Mouse (Mus musculus): ENCODE measurements around the gene Exosc9.

Gene Exosc9

DNA sequence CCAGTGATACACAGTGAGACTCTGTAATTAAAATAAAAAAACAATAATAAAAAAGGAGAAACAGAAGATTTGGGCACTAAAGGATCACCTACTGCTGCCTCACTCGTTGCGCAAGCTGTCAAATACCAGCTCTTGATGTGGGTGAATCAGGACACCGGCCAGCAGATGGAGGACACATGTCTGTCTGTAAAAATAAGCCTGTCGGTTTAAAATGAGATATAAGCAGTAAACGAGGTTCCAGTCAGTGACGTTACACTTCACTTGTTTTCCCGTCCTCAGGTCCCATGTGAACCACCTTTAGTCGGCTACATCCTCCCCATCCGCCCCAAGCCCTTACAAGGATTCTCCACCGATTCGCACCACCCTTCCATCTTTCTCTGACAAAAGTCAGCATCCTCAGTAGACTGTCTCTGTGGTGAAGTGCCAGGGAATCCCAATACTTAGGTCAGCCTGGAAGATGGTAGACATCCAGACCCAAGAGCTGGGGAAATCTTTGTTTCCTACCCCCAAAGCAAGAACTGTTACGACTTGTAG lies 488 bp upstream of the Exosc9 start:
- WGBS, result 4% methylated on average over 12 of the region's 12 CpGs

DNA sequence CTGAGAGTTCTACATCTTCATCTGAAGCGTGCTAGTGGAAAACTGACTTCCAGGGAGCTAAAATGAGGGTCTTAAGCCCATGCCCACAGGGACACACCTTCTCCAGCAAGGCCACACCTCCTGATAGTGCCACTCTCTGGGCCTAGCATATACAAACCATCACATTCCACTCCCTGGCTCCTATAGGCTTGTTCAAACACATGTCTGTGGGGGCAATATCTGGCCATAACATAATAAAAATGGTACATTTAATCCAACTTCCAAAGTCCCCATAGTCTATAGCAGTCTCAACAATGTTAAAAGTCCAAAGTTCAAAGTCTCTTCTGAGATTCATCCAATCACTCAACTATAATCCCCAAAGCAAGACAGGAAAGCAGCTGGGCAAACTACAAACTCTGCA lies 5.2 kb downstream of the Exosc9 start:
- 100% methylated on average over 1 of the region's 1 CpGs for WGBS

DNA sequence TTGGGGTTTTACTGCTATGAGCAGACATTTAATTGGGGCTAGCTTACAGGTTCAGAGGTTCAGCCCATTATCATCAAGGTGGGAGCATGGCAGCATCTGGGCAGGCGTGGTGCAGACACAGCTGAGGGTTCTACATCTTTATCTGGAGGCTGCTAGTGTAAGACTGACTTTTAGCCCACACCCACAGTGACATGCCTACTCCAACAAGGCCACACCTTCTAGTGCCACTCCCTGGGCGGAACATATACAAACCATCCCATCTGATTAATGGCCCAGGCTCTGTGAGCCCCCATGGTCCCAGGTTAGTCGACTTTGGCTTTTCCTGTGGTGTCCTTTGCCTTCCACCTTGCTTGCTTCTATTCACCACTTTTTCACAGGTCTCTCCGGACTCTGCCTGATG lies 7.2 kb downstream of the Exosc9 start:
- WGBS, result 90% methylated on average over 4 of the region's 4 CpGs

DNA sequence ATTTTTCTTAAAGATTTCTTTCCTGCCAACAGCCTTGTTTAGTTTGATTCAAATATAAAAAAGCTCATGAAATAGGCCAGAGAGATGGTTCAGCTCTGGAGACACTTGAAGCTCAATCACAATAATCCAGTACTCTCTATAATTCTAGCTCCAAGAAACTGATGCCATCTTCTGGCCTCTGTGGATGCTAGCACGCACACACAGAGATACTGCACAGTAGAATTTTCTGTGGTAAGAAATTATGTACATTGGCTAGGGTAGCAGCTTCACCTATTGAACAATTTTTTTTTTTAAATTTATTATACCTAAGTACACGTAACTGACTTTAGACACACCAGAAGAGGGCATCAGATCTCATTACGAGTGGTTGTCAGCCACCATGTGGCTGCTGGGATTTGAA lies 11.3 kb downstream of the Exosc9 start:
- WGBS, result 91% methylated on average over 3 of the region's 3 CpGs

DNA sequence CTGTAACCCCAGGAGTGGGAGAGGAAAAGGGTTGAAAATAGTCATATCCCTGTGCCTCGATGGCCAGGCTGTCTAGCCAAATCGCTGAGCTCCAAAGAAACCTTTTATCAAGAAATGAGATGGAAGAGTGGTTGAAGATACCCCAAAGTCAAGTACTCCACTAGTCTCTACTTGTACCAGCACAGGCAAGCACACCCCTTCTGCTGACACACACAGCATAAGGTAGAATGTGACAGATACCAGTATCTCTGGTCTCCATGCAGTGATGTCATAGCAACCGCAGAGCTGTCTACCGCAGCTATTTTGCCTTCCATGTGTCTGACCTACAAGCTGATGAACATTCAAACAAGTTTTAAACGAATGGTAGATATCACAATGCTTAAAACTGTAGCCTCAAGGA lies 17.4 kb downstream of the Exosc9 start:
- 65% methylated on average over 5 of the region's 5 CpGs for WGBS

DNA sequence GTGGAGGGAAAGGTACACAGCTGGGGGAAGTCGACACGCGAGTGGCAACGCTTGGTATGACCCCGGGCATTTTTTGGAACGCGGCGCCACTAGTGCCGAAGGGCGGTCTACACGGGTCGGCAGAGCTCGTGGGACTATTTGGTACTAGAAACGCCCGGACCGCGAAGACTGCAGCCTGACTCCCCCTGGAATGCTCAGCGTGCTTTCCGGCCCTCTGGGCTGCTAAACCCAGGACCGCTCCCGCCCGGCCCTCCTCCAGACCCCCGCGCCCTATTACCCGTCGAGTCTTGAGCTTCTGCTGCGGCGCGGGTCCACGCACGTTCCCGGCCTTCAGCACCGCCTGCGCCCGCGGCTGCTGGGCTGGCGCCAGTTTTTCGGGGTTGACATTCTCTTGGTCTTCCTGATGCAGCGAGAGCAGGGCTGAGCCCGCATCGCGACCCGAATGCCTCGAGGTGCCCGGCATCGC lies 19.0 kb downstream of the Exosc9 start:
- under 1% methylated on average over 46 of the region's 46 CpGs for WGBS

DNA sequence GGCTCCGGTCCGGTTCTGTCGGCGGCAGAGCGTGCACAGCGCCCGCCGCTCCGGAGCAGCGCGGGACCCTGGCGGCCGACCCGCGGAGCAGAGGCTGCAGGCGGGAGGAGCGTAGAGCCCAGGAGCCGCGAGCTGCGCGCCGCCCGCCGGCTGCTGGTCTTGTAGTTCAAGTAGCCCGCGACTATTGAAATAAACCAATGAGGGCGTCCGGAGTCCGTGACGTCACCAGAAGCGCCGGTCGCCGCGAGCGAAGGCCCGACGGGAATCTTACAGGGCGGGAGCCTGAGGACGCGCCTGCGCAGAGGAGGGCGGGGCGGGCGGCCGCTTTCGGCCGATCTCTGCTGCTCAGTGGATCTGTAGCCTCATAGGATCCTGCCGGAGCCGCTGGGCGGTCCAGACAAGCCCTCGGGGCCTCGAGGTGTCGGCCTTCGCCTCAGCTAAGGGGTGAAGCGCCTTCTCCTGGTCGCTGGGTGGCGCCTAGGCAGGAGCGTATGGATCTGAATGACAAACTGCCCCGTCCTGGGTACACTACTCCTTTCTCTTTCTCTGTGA lies 19.5 kb downstream of the Exosc9 start, which contains the start of gene Ccna2:
Gene Ccna2, minus strand, starts transcription at position 324 of the 552 bp plus-strand sequence.
- WGBS, result under 1% methylated on average over 60 of the region's 60 CpGs

DNA sequence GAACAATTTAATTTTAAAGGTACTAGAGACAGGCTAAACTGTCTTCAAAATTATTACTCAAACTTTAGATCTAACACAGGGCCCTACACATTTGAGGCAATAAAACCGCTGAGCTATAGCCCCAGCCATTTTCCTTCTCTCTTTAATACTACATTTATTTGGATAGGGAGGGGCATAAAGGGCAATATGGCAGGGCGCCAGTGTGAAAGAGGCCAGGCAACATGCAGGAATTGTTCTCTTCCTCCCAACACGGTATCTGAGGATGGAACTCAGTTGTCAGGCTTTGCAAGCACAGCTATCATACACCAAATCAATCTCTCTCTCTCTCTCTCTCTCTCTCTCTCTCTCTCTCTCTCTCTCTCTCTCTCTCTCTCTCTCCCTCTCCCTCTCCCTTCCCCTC lies 46.4 kb downstream of the Exosc9 start:
- 76% methylated on average over 3 of the region's 3 CpGs for WGBS

DNA sequence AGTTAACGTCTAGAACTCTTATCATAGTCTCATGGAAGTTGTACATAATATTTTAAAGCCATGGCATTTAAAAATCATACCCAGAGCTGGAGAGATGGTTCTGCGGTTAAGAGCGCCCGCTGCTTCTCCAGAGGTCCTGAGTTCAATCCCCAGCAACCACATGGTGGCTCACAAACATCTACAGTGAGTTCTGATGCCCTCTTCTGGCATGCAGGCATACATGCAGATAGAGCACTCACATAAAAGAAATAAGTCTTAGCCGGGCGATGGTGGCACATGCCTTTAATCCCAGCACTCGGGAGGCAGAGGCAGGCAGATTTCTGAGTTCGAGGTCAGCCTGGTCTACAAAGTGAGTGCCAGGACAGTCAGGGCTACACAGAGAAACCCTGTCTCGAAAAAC lies 47.4 kb downstream of the Exosc9 start:
- 89% methylated on average over 8 of the region's 9 CpGs for WGBS

DNA sequence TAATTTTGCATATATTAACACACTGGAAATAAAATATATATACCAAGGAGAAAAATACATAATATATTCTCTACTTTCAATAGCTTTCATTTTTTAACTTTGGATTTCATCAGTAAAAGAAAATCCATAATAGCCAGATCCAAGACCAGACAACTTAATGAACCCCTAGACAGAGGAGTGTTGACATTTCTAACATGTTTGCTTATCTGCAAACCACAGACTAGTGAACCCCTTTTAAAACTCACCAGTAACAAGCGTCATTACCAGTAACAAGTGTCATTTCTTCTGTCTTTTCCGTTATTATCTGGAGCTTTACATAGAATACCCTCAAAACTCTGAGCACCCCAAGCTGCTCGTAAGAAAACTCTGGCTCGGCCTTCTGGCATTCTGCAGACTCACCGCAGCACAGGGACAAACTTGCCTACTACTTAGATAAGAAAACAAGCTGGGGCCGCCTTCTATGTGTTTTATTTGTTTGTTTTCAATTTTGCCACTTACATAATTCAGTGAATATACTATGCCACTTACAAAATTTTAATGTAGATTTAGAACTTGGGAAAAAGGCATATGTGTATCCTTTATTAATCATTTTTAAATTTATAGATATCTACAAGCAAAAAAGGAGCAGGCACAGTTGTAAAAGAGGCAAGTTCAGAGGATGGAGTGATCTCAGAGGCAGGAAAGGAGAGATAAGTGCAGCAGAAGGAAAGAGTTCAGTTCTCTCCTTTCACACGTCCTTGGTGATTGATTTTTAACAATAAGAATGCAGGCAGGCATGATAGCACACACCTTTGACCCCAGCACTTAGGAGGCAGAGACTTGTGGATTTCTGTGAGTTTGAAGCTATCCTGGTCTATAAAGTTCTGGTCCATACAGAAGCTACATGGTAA lies 53.7 kb downstream of the Exosc9 start:
- 89% methylated on average over 7 of the region's 7 CpGs for WGBS

DNA sequence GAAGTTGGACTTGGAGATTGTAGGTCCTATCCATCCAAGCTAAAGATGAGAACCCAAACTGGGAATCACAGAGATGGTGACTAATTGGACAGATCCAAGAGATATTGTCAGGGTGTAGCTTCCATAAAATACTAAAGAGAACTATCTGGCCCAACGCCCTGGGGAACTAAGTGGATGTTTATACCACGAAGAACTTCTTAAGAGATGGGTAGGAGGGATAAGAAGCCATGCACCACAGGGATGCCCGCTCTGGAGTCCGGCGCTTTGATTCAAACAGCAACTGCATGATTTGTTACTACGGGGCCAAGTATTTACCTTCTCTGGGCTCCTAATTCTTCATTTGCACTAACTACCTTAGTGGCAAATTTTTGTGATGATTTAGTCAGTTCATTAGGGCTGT lies 60.3 kb downstream of the Exosc9 start:
- WGBS, result 3% methylated on average over 6 of the region's 6 CpGs

DNA sequence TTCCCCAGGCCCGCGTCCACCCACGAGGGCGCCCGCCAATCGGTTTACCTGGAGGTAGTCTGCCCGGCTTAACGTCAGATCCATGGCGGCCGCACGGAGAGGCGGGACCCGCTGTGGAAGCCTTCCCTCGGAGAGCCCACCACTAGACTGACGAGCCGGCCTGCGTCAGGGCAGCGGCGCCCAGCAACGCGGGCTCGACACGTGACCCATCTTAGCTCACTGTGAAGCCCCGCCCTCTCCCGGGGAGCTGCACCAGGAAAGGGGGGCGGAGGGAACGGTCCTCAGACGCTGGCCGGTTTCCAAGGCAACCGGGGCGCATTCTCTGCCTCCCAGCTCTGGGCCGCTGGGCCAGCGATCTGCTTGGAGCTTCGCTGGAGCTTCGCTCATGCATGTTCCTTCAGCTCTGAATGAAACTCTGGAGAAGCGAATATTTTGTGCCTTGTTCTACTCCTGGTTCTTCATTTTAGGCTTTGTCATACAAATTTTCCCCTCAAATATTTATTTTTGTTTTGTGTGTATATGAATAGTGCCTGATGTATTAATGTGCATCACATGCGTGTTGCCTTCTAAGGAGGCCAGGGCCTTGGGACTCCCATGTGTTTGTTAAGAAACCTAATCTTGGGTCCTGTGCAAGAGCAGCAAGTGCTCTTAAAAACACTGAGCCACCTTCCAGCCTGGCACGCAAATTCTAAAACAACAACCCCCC lies 60.9 kb downstream of the Exosc9 start, which contains the start of gene Bbs7:
Gene Bbs7, minus strand, starts transcription at position 276 of the 706 bp plus-strand sequence.
- WGBS, result 2% methylated on average over 38 of the region's 38 CpGs

DNA sequence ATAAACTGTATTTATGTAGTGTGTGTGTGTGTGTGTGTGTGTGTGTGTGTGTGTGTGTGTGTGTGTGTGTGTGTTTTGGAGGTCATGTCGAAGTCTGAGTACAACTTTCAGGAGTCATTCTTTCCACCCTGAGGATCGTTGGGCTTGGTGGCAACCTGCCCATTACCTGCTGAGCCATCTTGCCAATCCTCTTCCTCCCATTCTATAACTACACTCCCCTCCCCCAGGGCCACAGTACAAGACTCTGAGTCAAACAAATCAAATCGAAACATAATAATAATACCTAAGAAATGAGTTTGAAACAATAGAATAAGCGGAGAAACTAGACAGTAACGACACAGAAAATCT lies 61.5 kb downstream of the Exosc9 start:
- 53% methylated on average over 5 of the region's 5 CpGs for WGBS

Measured in cerebral cortex, adult 2 months (tissue).